Mouse (Mus musculus) neural tube, embryonic 13.5 days (tissue): ENCODE data around the gene Chn2. TPM values are rescaled to one million over a fixed set of nuclear protein-coding genes. Genes with fewer than 3 reads are reported as not detected.

Experiments used
- ATAC-seq: fragments of 200-750 bp; cut with Nextera tagmentation; 2 replicates; pipeline ENCODE4 v1.8.0; 2017; ENCODE audit warnings: low read depth, mild to moderate bottlenecking, moderate TSS enrichment, moderate library complexity
- H3K27ac ChIP-seq: fragments of 300-500 bp; sonication (generic); replicated peaks from 2 replicates; pipeline ENCODE4 v1.5.1; 2015; ENCODE audit warnings: moderate library complexity, mild to moderate bottlenecking, inconsistent platforms
- H3K27me3 ChIP-seq: fragments of 300-500 bp; sonication (generic); 2 replicates; pipeline ENCODE4 v1.6.1; 2015; ENCODE audit warnings: mild to moderate bottlenecking, inconsistent platforms
- H3K36me3 ChIP-seq: fragments of 300-500 bp; sonication (generic); 2 replicates; pipeline ENCODE4 v1.6.1; 2015; ENCODE audit warnings: mild to moderate bottlenecking, inconsistent platforms
- H3K4me1 ChIP-seq: fragments of 300-500 bp; sonication (generic); replicated peaks from 2 replicates; pipeline ENCODE4 v1.6.1; 2015; ENCODE audit warnings: inconsistent platforms
- H3K4me2 ChIP-seq: fragments of 300-500 bp; sonication (generic); 2 replicates; pipeline ENCODE4 v1.6.1; 2015; ENCODE audit warnings: inconsistent platforms, mild to moderate bottlenecking, moderate library complexity
- H3K4me3 ChIP-seq: fragments of 300-500 bp; sonication (generic); 2 replicates; pipeline ENCODE4 v1.5.1; 2015; ENCODE audit warnings: mild to moderate bottlenecking, inconsistent platforms
- H3K9ac ChIP-seq: fragments of 300-500 bp; sonication (generic); 2 replicates; pipeline ENCODE4 v1.6.1; 2015; ENCODE audit warnings: moderate library complexity, mild to moderate bottlenecking, inconsistent platforms
- H3K9me3 ChIP-seq: fragments of 300-500 bp; sonication (generic); 2 replicates; pipeline ENCODE4 v1.6.1; 2016; ENCODE audit warnings: inconsistent platforms
- WGBS: fragments of 180-500 bp; shearing (Covaris S2); methylation state at CpG from one replicate; pipeline ENCODE4 v1.1.7; 2015; 5-methylcytosine and 5-hydroxymethylcytosine counted together
- polyA plus RNA-seq: library from polyadenylated mRNA; unstranded; fragments of >200 nt; fragmentation: Nextera tagmentation; extraction: Ambion mirVana; gene quantifications from 2 replicates; pipeline ENCODE4 v1.2.1, GENCODE M21; 2015

The Chn2 gene
- polyA plus RNA-seq, 1 experiment from 2014 or later = 20.6 TPM

DNA sequence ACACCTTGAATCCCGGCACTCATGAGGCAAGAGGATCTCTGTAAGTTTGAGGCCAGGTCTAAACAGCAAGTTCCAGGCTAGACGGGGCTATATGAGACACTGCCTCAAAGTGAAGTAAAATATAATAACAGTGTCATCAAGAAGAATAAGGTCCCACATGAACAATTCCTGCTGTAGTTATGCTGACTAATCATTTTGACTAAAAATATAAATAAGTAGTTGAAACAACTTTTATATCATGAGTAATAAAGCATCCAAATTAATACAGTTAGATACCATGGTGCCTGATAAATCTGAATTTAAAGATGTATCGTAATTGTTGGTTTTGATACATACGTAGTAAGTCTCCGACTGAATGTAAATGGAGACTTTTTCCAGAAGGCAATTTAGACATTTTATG is 15.5 kb upstream of the Chn2 start:
- no peak overlapping the region for H3K27ac ChIP-seq
- no peaks in the 10 kb centered on the region for H3K36me3 ChIP-seq
- 88% methylated on average over 5 of the region's 5 CpGs for WGBS
- ATAC-seq = no peak
- H3K9ac ChIP-seq = no peak overlapping the region
- H3K9me3 ChIP-seq = no peaks in the 10 kb centered on the region
- no peaks in the 10 kb centered on the region for H3K4me1 ChIP-seq
- H3K4me3 ChIP-seq = no peak overlapping the region
- H3K27me3 ChIP-seq = no peaks in the 10 kb centered on the region; the same call in 1 of the 2 replicates
- no peak overlapping the region for H3K4me2 ChIP-seq

DNA sequence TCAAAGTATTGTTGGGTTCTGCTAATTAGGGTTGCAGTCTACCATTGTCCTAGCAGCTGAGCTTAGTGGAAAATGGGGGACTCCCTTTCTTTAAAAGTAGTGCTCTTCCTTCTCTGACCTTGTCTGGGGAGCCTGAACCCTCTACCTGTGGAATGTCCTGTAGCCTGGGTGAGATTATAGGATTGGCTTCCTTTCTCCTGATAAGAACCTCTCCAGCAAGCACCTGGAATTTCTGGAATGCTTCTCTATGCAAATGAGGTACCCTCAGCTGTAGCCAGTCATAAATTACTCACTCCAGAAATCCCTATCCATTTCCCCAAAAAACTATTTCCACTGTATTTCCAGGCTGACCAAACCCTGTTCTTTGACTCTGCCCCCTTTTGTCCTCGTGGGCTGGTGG is 10.6 kb upstream of the Chn2 start:
- Histone ChIP-seq H3K9ac (no peak overlapping the region), H3K4me2 (no peak overlapping the region), H3K4me1 (no peaks in the 10 kb centered on the region), H3K36me3 (no peaks in the 10 kb centered on the region), H3K4me3 (no peak overlapping the region), H3K27ac (no peak overlapping the region), H3K9me3 (no peaks in the 10 kb centered on the region), H3K27me3 (no peaks in the 10 kb centered on the region)
- no peak for ATAC-seq
- WGBS = 41% methylated on average over 1 of the region's 1 CpGs

DNA sequence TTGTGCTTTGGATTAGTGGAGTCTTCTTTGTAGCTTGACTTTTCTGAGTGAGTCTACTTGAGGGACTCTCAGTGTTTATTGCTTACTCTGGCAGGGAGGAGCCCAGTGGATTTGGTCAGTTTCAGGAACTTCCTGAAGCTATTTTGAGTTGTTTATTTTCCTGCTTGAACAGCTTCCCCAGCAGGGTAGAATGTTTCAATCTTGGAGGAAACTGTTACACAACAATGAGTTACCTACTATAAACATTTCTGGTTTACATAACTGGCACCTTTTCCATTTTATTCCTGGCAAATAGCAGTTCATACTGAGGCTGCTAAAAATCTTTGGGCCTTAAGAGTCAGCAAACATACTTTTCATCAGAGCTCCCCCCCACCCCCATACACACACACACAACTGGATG is 9.0 kb upstream of the Chn2 start:
- H3K4me3 ChIP-seq = no peak overlapping the region
- ATAC-seq = no peak
- H3K9me3 ChIP-seq = no peaks in the 10 kb centered on the region
- peaks cover 8% of the 10 kb centered on the region; the same call in 1 of the 2 replicates for H3K4me1 ChIP-seq
- H3K4me2 ChIP-seq = no peak overlapping the region
- H3K27ac ChIP-seq = no peak overlapping the region
- H3K9ac ChIP-seq = no peak overlapping the region
- H3K27me3 ChIP-seq = no peaks in the 10 kb centered on the region
- H3K36me3 ChIP-seq = no peaks in the 10 kb centered on the region

DNA sequence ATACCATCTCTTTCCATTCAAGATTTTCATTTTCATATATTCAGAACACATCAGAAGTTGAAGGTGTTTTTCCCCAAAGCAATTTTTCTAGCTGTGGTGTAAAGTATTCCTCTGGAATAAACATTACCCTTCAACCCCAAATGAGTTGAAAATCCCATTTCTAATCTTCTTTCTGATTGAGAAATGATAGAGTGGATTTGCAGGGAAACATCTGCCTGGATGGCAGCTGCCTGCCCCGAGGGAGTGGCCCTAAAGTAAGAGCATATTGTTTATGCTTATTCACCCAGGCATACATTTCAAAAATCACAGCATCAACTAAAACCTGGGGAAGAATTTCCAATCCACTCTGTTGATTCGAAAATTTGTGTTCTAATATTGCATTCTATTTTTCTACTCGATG is 8.6 kb upstream of the Chn2 start:
- WGBS = 83% methylated on average over 3 of the region's 3 CpGs
- no peaks in the 10 kb centered on the region for H3K27me3 ChIP-seq
- H3K4me2 ChIP-seq = no peak overlapping the region
- H3K36me3 ChIP-seq = no peaks in the 10 kb centered on the region
- H3K4me3 ChIP-seq = no peak overlapping the region
- no peaks in the 10 kb centered on the region for H3K9me3 ChIP-seq
- no peak for ATAC-seq
- peaks cover 8% of the 10 kb centered on the region; the same call in 1 of the 2 replicates for H3K4me1 ChIP-seq
- no peak overlapping the region for H3K27ac ChIP-seq
- no peak overlapping the region for H3K9ac ChIP-seq

DNA sequence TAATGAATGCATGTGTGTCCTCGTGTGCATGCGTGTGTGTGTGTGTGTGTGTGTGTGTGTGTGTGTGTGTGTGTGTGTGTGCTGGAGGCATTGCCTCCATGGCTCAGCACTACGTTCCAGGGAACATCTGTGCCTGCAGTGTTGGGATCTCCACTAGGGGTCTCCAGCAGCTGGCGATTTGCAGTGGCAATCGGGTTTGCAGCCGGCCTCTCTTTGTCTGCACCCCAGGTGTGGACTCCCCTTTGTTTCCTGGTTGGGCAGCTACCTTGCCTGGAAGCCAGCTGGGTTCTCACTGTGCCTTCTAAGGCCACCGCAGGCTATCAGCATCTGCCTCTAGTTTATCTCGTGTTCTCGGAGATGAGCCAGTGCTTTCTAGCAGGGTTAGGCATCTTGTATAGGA is 4.9 kb upstream of the Chn2 start:
- Histone ChIP-seq H3K9ac (peak overlapping the region; percentile 27; the same call in 1 of the 2 replicates), H3K36me3 (no peaks in the 10 kb centered on the region), H3K27me3 (peaks cover 17% of the 10 kb centered on the region), H3K4me1 (peaks cover 21% of the 10 kb centered on the region), H3K4me3 (no peak overlapping the region), H3K4me2 (peak overlapping the region; percentile 41), H3K27ac (peak overlapping the region; percentile 84), H3K9me3 (no peaks in the 10 kb centered on the region)
- peak; percentile 80 for ATAC-seq
- 4% methylated on average over 9 of the region's 9 CpGs for WGBS

DNA sequence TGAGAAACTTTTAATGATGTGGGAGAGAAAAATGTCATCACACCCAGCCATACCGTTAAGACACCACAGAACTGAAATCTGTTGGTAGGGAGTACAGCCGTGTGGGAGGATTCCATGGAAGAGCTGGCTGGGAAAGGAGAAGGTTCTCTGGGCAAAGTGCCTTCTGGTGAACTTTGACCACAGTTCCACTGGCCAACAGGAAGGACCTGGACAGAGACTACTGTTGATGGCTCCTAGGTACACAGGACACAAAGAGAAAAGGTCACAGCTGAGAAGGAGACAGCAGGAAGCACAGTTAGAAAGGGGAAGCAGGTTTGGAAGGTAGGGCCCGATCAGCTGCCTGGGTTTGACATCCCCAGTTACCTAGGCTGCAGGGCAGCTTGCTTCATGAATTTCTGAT is 3.8 kb upstream of the Chn2 start:
- no peaks in the 10 kb centered on the region for H3K36me3 ChIP-seq
- peaks cover 17% of the 10 kb centered on the region for H3K27me3 ChIP-seq
- H3K27ac ChIP-seq = no peak overlapping the region
- peaks cover 26% of the 10 kb centered on the region for H3K4me1 ChIP-seq
- H3K4me2 ChIP-seq = no peak overlapping the region
- H3K9ac ChIP-seq = no peak overlapping the region
- no peak overlapping the region for H3K4me3 ChIP-seq
- WGBS = 76% methylated on average over 3 of the region's 3 CpGs
- no peak for ATAC-seq
- no peaks in the 10 kb centered on the region for H3K9me3 ChIP-seq

DNA sequence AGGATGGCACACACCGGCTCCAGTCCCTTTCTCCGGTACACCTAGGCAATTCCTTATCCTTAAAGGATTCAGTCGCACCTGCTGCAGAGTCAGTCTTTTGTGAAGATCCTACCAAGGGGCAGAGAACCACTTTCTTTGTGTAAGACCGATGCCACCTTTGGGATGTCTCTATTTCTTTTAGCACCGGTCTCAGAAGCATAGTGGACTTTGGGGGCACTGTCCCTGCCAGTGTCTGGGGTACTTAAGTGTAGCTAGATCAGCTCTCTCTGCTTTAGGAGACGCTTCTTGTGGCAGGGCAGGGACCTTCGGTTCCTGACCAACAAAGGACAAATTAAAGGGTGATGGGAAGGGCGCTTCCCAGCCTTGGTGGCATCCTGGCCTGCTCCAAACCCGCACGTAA is 488 bp upstream of the Chn2 start:
- peaks cover 43% of the 10 kb centered on the region for H3K4me1 ChIP-seq
- 9% methylated on average over 10 of the region's 10 CpGs for WGBS
- H3K27ac ChIP-seq = peak overlapping the region; percentile 98
- no peaks in the 10 kb centered on the region for H3K36me3 ChIP-seq
- ATAC-seq = peak; percentile 9; the same call in 1 of the 2 replicates
- H3K9me3 ChIP-seq = no peaks in the 10 kb centered on the region
- peaks cover 40% of the 10 kb centered on the region for H3K27me3 ChIP-seq
- H3K9ac ChIP-seq = peak overlapping the region; percentile 94
- peak overlapping the region; percentile 78 for H3K4me2 ChIP-seq
- peak overlapping the region; percentile 67 for H3K4me3 ChIP-seq

DNA sequence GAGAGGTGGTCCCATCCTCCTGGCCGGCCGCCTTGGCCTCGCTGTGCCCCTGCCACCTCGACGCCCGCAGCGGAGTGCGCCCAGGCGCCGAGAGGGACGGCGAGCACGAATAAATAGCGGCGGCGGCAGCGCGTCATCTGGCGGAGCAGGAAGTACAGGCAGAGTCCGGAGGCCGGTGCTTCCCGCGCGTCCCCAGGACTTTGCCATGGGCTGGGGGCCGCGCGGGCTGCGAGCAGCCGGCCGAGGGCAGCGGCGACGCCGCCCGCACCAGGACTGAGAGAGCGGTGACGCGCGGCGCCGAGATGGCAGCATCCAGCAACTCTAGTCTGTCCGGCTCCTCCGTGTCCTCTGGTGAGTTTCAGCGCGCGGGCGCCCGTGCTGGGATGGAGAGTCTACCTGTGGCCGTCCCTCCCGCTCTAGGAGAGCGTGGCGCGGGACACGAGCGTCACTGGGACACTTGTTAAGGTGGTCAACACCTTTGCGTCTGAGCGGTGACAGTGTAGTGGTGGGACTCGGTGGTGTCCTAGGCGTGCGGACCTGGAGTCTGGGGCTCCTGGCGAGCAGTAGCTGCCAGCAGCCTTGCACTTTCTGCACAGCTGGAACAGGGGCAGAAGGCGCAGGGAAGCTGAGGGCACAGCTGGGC is 572 bp downstream of the Chn2 start:
- WGBS = under 1% methylated on average over 62 of the region's 62 CpGs
- H3K9ac ChIP-seq = peak overlapping the region; percentile 94

DNA sequence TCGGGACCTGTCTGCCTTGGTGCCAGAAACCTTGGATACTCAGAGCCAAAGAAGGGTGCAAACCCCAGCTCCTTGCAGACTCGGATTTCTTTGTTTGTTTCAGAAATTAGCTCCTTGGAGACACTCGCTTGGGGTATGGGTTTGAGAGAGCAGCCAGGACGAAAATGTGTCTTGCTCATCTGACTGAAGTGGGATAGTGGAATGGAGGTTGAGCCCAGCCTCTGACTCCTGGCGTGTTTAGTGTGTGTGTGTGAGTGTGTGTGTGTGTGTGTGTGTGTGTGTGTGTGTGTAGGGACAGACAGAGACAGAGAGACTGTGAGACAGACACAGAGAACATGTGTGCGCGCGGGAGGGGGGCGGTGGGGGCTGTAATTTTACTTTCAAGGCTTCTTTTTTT is 1.1 kb downstream of the Chn2 start:
- H3K4me2 ChIP-seq = peak overlapping the region; percentile 78
- no peaks in the 10 kb centered on the region for H3K9me3 ChIP-seq
- peak overlapping the region; percentile 67 for H3K4me3 ChIP-seq
- peak overlapping the region; percentile 98 for H3K27ac ChIP-seq
- peaks cover 34% of the 10 kb centered on the region for H3K4me1 ChIP-seq
- whole genome bisulfite sequencing = 11% methylated on average over 9 of the region's 9 CpGs
- no peaks in the 10 kb centered on the region for H3K36me3 ChIP-seq
- peak overlapping the region; percentile 94 for H3K9ac ChIP-seq
- ATAC-seq = no peak
- H3K27me3 ChIP-seq = peaks cover 40% of the 10 kb centered on the region

More for the DNA sequence above, 572 bp downstream of the Chn2 start:
- peak; percentile 74 for ATAC-seq
- Histone ChIP-seq H3K27me3 (peaks cover 40% of the 10 kb centered on the region), H3K4me1 (peaks cover 38% of the 10 kb centered on the region), H3K36me3 (no peaks in the 10 kb centered on the region), H3K9me3 (no peaks in the 10 kb centered on the region), H3K4me2 (peak overlapping the region; percentile 78), H3K27ac (peak overlapping the region; percentile 98), H3K4me3 (peak overlapping the region; percentile 67)

DNA sequence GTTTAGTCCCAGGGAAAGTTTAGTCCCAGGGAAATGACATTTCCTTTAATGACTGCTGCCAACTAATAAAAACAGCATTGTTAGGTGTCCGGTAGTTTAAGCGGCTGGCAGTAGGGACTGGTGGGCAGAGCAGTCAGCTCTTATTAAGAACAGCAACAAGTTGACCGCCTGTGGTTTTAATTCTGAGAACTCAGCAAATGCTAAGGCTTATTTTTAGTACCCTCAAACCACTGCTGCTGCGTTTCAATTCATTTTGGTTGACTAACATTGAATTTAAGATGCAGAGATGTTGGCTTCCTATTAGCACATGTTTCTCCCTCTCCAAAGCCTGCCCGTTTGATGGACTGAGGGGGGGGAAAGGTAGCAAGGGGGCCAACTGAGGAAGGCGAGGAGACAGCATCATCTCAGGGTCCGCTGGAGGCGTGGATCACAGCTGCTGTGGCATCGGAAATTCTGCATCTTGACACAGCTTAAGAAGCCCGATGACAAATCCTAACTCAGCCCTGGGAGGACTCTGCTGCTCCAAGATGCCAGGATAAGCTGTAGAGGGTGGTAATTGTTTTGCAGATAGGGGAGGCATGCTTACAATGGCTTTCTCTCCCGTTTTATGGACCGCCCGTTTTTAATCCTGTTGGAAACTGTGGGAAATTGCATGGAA is 2.2 kb downstream of the Chn2 start:
- Histone ChIP-seq H3K27ac (no peak overlapping the region), H3K9ac (peak overlapping the region; percentile 44; the same call in 1 of the 2 replicates), H3K4me1 (peaks cover 34% of the 10 kb centered on the region), H3K4me3 (peak overlapping the region; percentile 67), H3K9me3 (no peaks in the 10 kb centered on the region), H3K27me3 (peaks cover 40% of the 10 kb centered on the region), H3K4me2 (peak overlapping the region; percentile 78), H3K36me3 (no peaks in the 10 kb centered on the region)
- ATAC-seq = no peak
- 20% methylated on average over 13 of the region's 13 CpGs for WGBS

DNA sequence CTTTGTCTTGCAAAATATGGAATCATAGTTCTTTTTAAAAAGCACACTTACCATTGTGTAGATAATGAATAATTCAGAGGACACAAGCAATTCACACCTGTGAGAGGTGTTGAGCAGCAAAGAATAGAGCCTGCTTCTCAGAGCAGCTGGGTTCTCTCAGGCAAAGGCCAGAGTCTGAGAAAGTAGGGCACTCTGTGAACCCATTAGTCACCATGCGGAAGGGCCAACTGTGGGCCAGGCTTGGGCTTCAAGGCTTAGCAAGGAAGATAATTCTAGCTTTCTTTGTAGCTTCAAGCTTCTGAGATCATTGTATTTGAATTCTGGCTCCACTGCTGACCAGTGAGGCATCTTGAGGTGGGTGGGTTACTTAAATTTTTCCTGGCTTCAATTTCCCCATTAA is 2.8 kb downstream of the Chn2 start:
- 83% methylated on average over 1 of the region's 1 CpGs for WGBS
- Histone ChIP-seq H3K4me1 (peaks cover 34% of the 10 kb centered on the region), H3K4me2 (peak overlapping the region; percentile 78), H3K27ac (no peak overlapping the region), H3K27me3 (peaks cover 37% of the 10 kb centered on the region), H3K9ac (no peak overlapping the region), H3K4me3 (peak overlapping the region; percentile 67), H3K9me3 (no peaks in the 10 kb centered on the region), H3K36me3 (no peaks in the 10 kb centered on the region)
- no peak for ATAC-seq

DNA sequence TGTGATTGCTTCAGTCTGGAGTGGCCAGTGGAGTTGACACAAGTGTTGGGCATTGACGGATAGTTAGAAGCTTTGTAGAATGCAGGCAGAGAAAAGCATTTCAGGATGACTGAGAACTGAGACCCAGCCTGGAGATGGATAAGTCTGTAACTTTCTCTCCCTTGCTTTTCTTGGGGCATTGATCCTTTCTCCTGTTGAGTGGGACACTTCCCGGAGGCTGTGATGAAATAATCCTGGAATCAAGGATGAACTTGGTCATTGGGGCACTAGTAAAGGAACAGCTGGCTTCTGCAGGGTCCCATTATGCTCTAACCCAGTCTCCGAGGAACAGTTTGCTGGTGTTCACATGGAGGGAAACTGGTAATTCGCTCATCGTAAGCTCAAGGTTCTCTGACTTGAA is 4.2 kb downstream of the Chn2 start:
- Histone ChIP-seq H3K27me3 (peaks cover 23% of the 10 kb centered on the region), H3K27ac (no peak overlapping the region)
- 82% methylated on average over 5 of the region's 5 CpGs for WGBS

More for the DNA sequence above, 4.2 kb downstream of the Chn2 start:
- peaks cover 30% of the 10 kb centered on the region for H3K4me1 ChIP-seq
- no peak overlapping the region for H3K4me3 ChIP-seq
- no peaks in the 10 kb centered on the region for H3K36me3 ChIP-seq
- no peak for ATAC-seq
- no peak overlapping the region for H3K9ac ChIP-seq
- H3K4me2 ChIP-seq = no peak overlapping the region
- no peaks in the 10 kb centered on the region for H3K9me3 ChIP-seq
